Mouse (Mus musculus) T-helper 2 cell (primary cell): Measurements from ENCODE around the gene Utrn.

ENCODE experiments used
- in situ Hi-C: fragments of 300-600 bp; cut with MboI, MseI; formaldehyde crosslinking; loops from one replicate; pipeline ENCODE4 v1.15.1; 2025; ENCODE audit warnings: high pct_unique_total_duplicates

Gene Utrn

DNA sequence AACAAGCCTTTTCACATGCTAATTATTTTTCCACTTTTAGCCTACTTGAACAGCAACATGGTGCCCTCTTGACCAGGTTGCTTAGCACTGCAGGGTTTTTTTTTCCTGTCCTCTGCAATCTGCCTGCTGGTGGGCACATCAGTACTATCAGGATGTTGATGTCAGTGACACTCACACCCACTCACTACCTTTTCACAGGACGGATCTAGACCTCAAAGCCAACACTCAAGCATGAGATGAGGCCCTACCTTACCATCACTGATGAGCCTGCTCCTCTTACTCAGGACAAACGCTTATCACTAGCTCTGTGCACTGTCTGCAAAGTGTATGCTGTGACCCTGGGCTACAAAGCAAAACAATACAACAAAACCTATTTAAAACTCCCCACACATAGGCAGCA is 63.3 kb downstream of the Utrn start:
- in situ Hi-C loops, result loop anchor here (25.0 kb wide), 1 partner anchor 1181 kb away; no protein-coding TSS in a partner anchor

DNA sequence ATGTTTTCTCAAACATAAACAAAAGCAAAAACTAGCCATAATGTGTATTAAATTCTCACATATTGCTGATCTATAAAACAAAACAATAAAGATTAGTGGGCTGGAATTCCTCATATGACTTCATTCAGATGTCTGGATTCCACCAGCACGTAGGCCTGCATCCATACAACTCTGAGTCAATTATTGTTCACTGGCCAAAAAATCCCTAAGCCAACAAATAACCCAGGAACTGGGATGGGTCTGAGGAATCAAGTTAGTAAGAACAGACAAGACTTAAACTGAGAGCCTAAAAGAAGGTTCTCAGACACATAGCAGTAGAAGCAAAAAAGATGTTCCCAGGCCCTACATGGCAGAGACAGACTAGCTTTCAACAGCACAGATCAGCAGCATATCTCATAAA is 65.2 kb downstream of the Utrn start:
- in situ Hi-C loops, result loop anchor here (5.0 to 25.0 kb wide), 2 partner anchors 188 to 1183 kb away; no protein-coding TSS in a partner anchor

GRCm38 (mm10) chr10:12799416-12799815 is 69.7 kb downstream of the Utrn start:
- in situ Hi-C loops, result loop anchor here (25.0 kb wide), 1 partner anchor 1888 kb away; no protein-coding TSS in a partner anchor

GRCm38 (mm10) chr10:12798248-12798647 is 70.9 kb downstream of the Utrn start:
- in situ Hi-C loops, result loop anchor here (25.0 kb wide), 1 partner anchor 1889 kb away; no protein-coding TSS in a partner anchor

DNA sequence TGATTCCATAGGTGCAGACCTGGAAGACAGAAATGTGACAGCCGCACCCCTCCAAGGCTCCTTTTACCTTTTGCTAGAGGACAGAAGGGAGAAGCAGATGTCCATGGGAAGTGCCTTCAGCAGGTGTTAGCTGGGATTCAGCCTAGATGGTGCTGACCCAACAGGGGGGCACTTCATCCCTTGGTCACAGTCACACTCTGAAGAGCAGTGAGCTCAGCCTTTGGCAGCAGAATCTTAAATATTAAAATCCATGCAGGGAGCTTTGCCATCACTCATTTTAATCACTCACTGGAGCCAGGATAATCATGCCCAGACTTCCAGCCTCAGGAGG is 72.7 kb downstream of the Utrn start:
- in situ Hi-C loops, result loop anchor here (25.0 kb wide), 1 partner anchor 1891 kb away; no protein-coding TSS in a partner anchor

DNA sequence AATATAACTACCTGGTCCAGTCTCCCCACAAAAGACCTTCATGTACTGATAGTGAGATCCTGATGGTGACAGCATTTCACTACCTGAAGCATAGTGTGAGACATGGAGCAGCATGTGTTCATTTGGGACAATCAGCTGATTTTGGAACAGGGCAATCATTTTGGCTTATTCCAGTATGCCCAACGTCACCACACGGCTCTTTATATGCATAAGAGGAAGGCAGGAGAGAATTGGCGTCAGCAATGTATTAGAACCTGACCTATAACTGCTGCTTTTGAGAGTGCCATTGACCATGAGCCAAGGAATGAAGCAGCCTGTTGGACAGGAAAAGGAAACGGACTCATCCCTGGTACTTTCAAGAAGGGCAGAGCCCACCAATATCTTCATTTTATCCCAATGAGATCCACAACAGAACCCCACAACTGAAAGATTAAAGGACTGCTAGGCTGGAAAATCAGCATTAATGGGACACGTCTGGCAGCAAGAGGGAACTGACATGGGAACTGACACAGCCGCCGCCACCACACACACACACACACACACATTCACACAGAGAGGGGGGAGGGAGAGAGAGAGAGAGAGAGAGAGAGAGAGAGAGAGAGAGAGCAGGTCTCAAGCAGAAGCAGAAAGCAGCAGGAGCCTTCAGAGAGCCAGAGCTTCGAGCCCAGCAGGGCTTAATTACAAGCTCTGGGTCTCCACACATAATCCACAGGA is 73.2 kb downstream of the Utrn start:
- in situ Hi-C loops, result loop anchor here (25.0 kb wide), 1 partner anchor 1891 kb away; no protein-coding TSS in a partner anchor

- in situ Hi-C loops, result loop anchor here (25.0 kb wide), 1 partner anchor 1895 kb away; no protein-coding TSS in a partner anchor
Measured at GRCm38 (mm10) chr10:12792049-12792448, 77.1 kb downstream of the Utrn start.

- in situ Hi-C loops, result loop anchor here (25.0 kb wide), 1 partner anchor 1896 kb away; no protein-coding TSS in a partner anchor
Measured at GRCm38 (mm10) chr10:12790881-12791280, 78.3 kb downstream of the Utrn start.

DNA sequence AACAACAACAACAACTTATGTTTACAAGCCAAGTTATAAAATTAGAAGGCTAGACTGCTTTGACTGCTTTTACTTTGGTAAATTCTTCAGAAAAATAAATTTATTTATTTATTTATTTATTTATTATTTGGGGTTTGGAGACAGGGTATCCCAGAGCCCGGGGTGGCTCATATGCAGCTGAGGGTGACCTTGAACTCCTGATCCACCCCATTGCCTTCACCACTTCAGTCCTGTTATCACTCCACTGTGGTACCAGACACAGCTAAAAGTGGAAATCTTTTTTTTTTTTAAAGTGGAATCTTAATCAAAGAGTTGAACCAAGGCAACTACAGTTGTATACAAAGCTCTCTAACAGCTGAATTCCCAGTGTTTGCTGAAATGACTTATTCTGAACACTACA is 80.6 kb downstream of the Utrn start:
- in situ Hi-C loops, result loop anchor here (25.0 kb wide), 1 partner anchor 1899 kb away; no protein-coding TSS in a partner anchor

DNA sequence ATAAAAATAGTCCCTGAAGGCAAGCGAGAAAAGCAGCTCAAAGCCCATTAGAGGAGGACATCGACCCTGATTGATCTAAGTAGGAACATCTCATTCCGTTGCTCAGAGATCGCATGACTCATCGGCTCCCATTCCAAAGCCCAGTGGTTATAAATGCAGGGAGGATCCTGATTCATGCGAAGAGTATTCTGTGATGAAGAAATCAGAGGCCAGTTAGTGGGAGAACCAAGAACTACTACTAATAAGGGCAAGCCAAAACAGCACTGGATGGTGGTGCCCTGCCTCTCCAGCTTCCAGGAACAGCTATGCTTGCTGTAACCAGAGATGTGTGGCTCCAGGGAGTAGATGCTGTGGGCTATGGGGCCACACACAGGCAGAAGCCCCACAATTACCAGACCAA is 81.2 kb downstream of the Utrn start:
- in situ Hi-C loops, result loop anchor here (25.0 kb wide), 1 partner anchor 1899 kb away; no protein-coding TSS in a partner anchor

DNA sequence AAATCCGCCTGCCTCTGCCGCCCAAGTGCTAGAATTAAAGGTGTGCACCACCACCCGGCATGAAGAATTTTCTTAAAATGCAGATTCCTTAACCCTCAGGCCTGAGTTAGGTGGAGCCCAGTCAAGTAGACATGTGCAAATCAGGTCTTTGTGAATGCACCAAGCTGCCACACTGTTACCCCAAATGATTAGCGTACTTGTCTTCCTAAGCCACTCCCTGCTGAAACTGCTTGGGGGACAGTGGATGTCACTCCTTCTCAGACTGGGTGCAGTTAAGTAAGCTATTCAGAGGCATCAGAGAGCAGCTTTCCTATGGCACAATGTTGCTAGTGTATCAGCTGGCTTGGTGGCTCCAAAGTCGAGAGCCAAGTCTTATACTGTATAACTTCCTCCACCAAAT is 83.9 kb downstream of the Utrn start:
- in situ Hi-C loops, result loop anchor here (25.0 kb wide), 1 partner anchor 1902 kb away; no protein-coding TSS in a partner anchor

DNA sequence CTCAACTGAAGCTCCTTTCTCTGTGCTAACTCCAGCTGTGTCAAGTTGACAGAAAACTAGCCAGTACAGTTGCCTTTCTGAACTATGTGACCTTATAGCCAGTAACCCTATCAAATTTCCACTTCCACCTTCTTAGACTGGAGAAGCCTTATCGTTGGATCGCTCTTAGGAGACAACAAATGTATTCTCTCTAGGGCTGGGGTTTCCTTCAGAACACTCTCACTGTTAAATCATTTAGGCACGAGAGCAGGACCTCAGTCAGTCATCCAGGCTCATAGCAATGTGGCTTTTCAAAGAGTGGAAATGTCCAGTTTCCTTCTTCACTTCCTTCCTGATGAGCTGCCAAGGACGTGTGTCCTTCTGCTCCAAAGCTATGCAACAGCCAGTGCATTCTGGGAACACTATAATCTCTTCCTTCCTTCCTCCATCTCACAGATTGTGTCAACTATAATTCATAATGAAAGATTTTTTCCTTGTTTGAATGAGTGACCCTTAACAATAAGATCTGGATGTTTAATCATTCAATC is 87.7 kb downstream of the Utrn start:
- in situ Hi-C loops, result loop anchor here (25.0 kb wide), 1 partner anchor 1906 kb away; no protein-coding TSS in a partner anchor

GRCm38 (mm10) chr10:12773178-12773577 is 96.0 kb downstream of the Utrn start:
- in situ Hi-C loops, result no loop called here

GRCm38 (mm10) chr10:12771511-12771910 is 97.7 kb downstream of the Utrn start:
- in situ Hi-C loops, result no loop called here

DNA sequence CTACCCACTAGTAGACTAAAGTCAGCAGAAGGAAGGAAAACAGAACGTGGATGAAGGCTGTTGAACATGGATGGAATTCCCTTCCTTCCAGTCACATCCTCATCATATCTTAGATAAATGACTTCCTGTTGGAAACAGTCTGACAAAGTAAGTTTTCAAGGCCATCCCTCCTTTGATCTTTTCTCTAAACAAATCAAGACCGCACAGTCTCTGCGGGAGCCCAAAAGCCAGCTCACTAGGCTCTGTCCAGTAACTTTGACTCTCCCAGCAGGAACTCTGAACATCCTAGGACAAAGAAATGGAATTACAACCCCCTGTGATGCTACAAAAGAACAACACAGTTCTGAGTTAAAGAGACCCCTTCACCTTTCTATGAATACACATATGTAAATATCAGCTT is 106.5 kb downstream of the Utrn start:
- in situ Hi-C loops, result no loop called here

- in situ Hi-C loops, result no loop called here
Measured at GRCm38 (mm10) chr10:12758702-12758988, 110.5 kb downstream of the Utrn start.

GRCm38 (mm10) chr10:12757943-12758701 is 111.0 kb downstream of the Utrn start:
- in situ Hi-C loops, result no loop called here

- in situ Hi-C loops, result no loop called here
Measured at GRCm38 (mm10) chr10:12756692-12757091, 112.5 kb downstream of the Utrn start.

- in situ Hi-C loops, result no loop called here
Measured at GRCm38 (mm10) chr10:12754911-12755310, 114.3 kb downstream of the Utrn start.

DNA sequence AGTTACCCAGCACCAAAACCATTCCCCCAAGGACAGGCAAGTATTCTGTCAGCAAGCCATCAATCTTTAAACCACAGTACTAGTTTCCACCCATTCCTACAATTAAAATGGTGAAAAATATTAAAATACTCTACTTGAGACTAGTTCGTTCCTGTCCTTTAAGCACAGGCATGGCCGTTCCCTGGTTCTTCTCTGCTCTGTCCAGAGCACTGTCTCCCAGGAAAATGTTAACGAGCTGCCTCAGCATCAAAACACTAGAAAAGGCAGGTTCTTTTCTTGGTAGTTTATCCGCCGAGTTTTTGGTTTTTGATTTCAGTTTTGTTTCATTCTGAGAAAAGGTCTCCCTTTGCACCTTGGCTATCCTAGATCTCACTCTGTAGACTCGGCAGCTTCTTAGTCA is 115.0 kb downstream of the Utrn start:
- in situ Hi-C loops, result no loop called here

GRCm38 (mm10) chr10:12743717-12744116 is 125.4 kb downstream of the Utrn start:
- in situ Hi-C loops, result no loop called here

GRCm38 (mm10) chr10:12739302-12739987 is 129.7 kb downstream of the Utrn start:
- in situ Hi-C loops, result no loop called here
